In genomic region chr2:51563881-51564280, GRCm38 (mm10) we compare ENCODE assay signal across 17 mouse cellular contexts.
A peak's percentile ranks its signal among the peaks of the same experiment; 100 is the strongest.
DNase-seq lines count a peak whose midpoint lies in the region; ATAC-seq and TF ChIP-seq lines count a peak whose summit lies in the region.
"Had no signal": no experiment of that assay in that cellular context is flagged by ENCODE, and none has a peak within 500 bp of the region (broad histone marks: within the 10 kb centered on the region; RNA-seq: fewer than 3 reads in every experiment).

No protein-coding gene starts in this region.

- H3K4me2 ChIP-seq in hindbrain, embryonic 12.5 days (replicated peaks): no peak overlapping the region
- no peak overlapping the region for H3K4me2 ChIP-seq in hindbrain, embryonic 11.5 days (replicated peaks; ENCODE audit: low read depth, low read length)
- no peak overlapping the region for H3K4me2 ChIP-seq in embryonic facial prominence, embryonic 14.5 days (ENCODE audit: low read depth, low read length)
- H3K4me2 ChIP-seq in liver, postnatal 0 days (ENCODE audit: low read depth, low read length): no peak overlapping the region
- H3K4me2 ChIP-seq: forebrain, embryonic 13.5 days; heart, embryonic 13.5 days; liver, embryonic 15.5 days had no signal

- ATAC-seq in hindbrain, embryonic 12.5 days (ENCODE audit: low FRiP score): no peak
- ATAC-seq in hindbrain, embryonic 11.5 days (ENCODE audit: low FRiP score): no peak
- 0 out of 2 replicates have a peak, but pooled peaks have one; percentile 30 for ATAC-seq in embryonic facial prominence, embryonic 14.5 days (ENCODE audit: low read depth)
- ATAC-seq in liver, postnatal 0 days: no peak
- ATAC-seq: forebrain, embryonic 13.5 days; inflammation-experienced regulatory T-cells, adult 6 months had no signal

- no peaks in the 10 kb centered on the region for H3K9me3 ChIP-seq in hindbrain, embryonic 12.5 days (replicated peaks)
- H3K9me3 ChIP-seq in hindbrain, embryonic 11.5 days (ENCODE audit: control insufficient read depth, low read length): no peaks in the 10 kb centered on the region
- no peaks in the 10 kb centered on the region for H3K9me3 ChIP-seq in embryonic facial prominence, embryonic 10.5 days
- no peaks in the 10 kb centered on the region for H3K9me3 ChIP-seq in embryonic facial prominence, embryonic 14.5 days (ENCODE audit: control insufficient read depth, low read length)
- H3K9me3 ChIP-seq in liver, postnatal 0 days (ENCODE audit: low read length): no peaks in the 10 kb centered on the region
- H3K9me3 ChIP-seq: forebrain, embryonic 13.5 days; heart, embryonic 13.5 days; liver, embryonic 15.5 days had no signal

- no peaks in the 10 kb centered on the region for H3K27me3 ChIP-seq in hindbrain, embryonic 12.5 days
- H3K27me3 ChIP-seq in hindbrain, embryonic 11.5 days (ENCODE audit: control insufficient read depth, insufficient read depth, low read length): no peaks in the 10 kb centered on the region
- no peaks in the 10 kb centered on the region for H3K27me3 ChIP-seq in embryonic facial prominence, embryonic 10.5 days (replicated peaks; ENCODE audit: low read depth, poor library complexity, severe bottlenecking)
- H3K27me3 ChIP-seq in embryonic facial prominence, embryonic 14.5 days (replicated peaks; ENCODE audit: control insufficient read depth, insufficient read depth, low read length): no peaks in the 10 kb centered on the region
- H3K27me3 ChIP-seq in liver, postnatal 0 days (ENCODE audit: insufficient read depth, low read length): no peaks in the 10 kb centered on the region
- H3K27me3 ChIP-seq: forebrain, embryonic 13.5 days; heart, embryonic 13.5 days; liver, embryonic 15.5 days had no signal

- 74% methylated on average over 5 of the region's 5 CpGs for WGBS in hindbrain, embryonic 12.5 days
- 74% methylated on average over 5 of the region's 5 CpGs for WGBS in hindbrain, embryonic 11.5 days
- WGBS in embryonic facial prominence, embryonic 10.5 days: 68% methylated on average over 5 of the region's 5 CpGs
- WGBS in embryonic facial prominence, embryonic 14.5 days: 50% methylated on average over 5 of the region's 5 CpGs
- WGBS in liver, postnatal 0 days (ENCODE audit: insufficient replicate concordance): 71% methylated on average over 5 of the region's 5 CpGs

- TF ChIP-seq EP300 in liver, postnatal 0 days (IDR thresholded peaks at IDR 0.05; ENCODE audit: low read depth): no peak

- H3K4me1 ChIP-seq in hindbrain, embryonic 12.5 days: peaks cover 9% of the 10 kb centered on the region; the same call in 1 of the 2 replicates
- H3K4me1 ChIP-seq in hindbrain, embryonic 11.5 days (replicated peaks; ENCODE audit: control insufficient read depth, insufficient read depth, low read length): no peaks in the 10 kb centered on the region
- peaks cover 29% of the 10 kb centered on the region for H3K4me1 ChIP-seq in embryonic facial prominence, embryonic 10.5 days
- peaks cover 7% of the 10 kb centered on the region; the same call in 1 of the 2 replicates for H3K4me1 ChIP-seq in embryonic facial prominence, embryonic 14.5 days (ENCODE audit: control insufficient read depth, insufficient read depth, low read length)
- no peaks in the 10 kb centered on the region for H3K4me1 ChIP-seq in liver, postnatal 0 days (ENCODE audit: insufficient read depth)
- H3K4me1 ChIP-seq: forebrain, embryonic 13.5 days; liver, embryonic 15.5 days had no signal

- peak overlapping the region; percentile 23; the same call in 1 of the 2 replicates for H3K27ac ChIP-seq in hindbrain, embryonic 12.5 days
- no peak overlapping the region for H3K27ac ChIP-seq in hindbrain, embryonic 11.5 days (ENCODE audit: low read depth, low read length)
- peak overlapping the region; percentile 7 for H3K27ac ChIP-seq in embryonic facial prominence, embryonic 10.5 days (replicated peaks)
- H3K27ac ChIP-seq in embryonic facial prominence, embryonic 14.5 days (replicated peaks; ENCODE audit: low read depth, low read length): peak overlapping the region; percentile 22; the same call in 1 of the 2 replicates
- no peak overlapping the region for H3K27ac ChIP-seq in liver, postnatal 0 days (ENCODE audit: low read depth)
- H3K27ac ChIP-seq: forebrain, embryonic 13.5 days; heart, embryonic 13.5 days; liver, embryonic 15.5 days had no signal

- H3K4me3 ChIP-seq in hindbrain, embryonic 12.5 days: no peak overlapping the region
- no peak overlapping the region for H3K4me3 ChIP-seq in hindbrain, embryonic 11.5 days (ENCODE audit: low read depth, low read length)
- H3K4me3 ChIP-seq in embryonic facial prominence, embryonic 10.5 days: no peak overlapping the region
- H3K4me3 ChIP-seq in embryonic facial prominence, embryonic 14.5 days (ENCODE audit: low read depth, low read length): no peak overlapping the region
- H3K4me3 ChIP-seq in liver, postnatal 0 days (ENCODE audit: low read depth, low read length): no peak overlapping the region
- H3K4me3 ChIP-seq: forebrain, embryonic 13.5 days; heart, embryonic 13.5 days; liver, embryonic 15.5 days had no signal

- no peak for DNase-seq in hindbrain, embryonic 11.5 days (ENCODE audit: low spot score)
- no peak for DNase-seq in embryonic facial prominence, embryonic 10.5 days (ENCODE audit: low spot score)
- DNase-seq in embryonic facial prominence, embryonic 14.5 days (ENCODE audit: low spot score): peak; percentile 51
- DNase-seq in kidney, postnatal 14 days: peak; percentile 52
- DNase-seq in liver, postnatal 0 days: no peak
- no peak for DNase-seq in layer of hippocampus, adult 9-10 months (ENCODE audit: low spot score)
- DNase-seq: adrenal gland, postnatal 25 days; cerebellum, postnatal 14 days; gastrocnemius, postnatal 25 days; layer of hippocampus, adult 9-11 months; right cerebral cortex, postnatal 14 days; thymus, adult 2 months had no signal

- no peak for TF ChIP-seq CTCF in liver, postnatal 0 days (IDR thresholded peaks at IDR 0.05; ENCODE audit: low read depth)

- H3K36me3 ChIP-seq in hindbrain, embryonic 12.5 days: no peaks in the 10 kb centered on the region
- no peaks in the 10 kb centered on the region for H3K36me3 ChIP-seq in hindbrain, embryonic 11.5 days (ENCODE audit: control insufficient read depth, insufficient read depth, low read length)
- no peaks in the 10 kb centered on the region for H3K36me3 ChIP-seq in embryonic facial prominence, embryonic 10.5 days (replicated peaks)
- H3K36me3 ChIP-seq in embryonic facial prominence, embryonic 14.5 days (ENCODE audit: control insufficient read depth, insufficient read depth, low read length): no peaks in the 10 kb centered on the region
- H3K36me3 ChIP-seq in liver, postnatal 0 days (replicated peaks; ENCODE audit: insufficient read depth, low read length): no peaks in the 10 kb centered on the region
- H3K36me3 ChIP-seq: heart, embryonic 13.5 days; liver, embryonic 15.5 days had no signal

- H3K9ac ChIP-seq in hindbrain, embryonic 12.5 days: no peak overlapping the region
- no peak overlapping the region for H3K9ac ChIP-seq in hindbrain, embryonic 11.5 days (ENCODE audit: low read depth, low read length)
- no peak overlapping the region for H3K9ac ChIP-seq in embryonic facial prominence, embryonic 14.5 days (ENCODE audit: low read depth, low read length)
- no peak overlapping the region for H3K9ac ChIP-seq in liver, postnatal 0 days (replicated peaks)
- H3K9ac ChIP-seq: forebrain, embryonic 13.5 days; heart, embryonic 13.5 days; liver, embryonic 15.5 days had no signal

Comparison
In these comparisons a context has a peak if more than half of its experiments do, and no peak if none do; other contexts are left out.
1. H3K27ac ChIP-seq: peak in hindbrain, embryonic 12.5 days (single experiment), embryonic facial prominence, embryonic 10.5 days (single experiment) and embryonic facial prominence, embryonic 14.5 days (single experiment); none in hindbrain, embryonic 11.5 days (single experiment) and liver, postnatal 0 days (single experiment).
2. DNase-seq: peak in embryonic facial prominence, embryonic 14.5 days (single experiment) and kidney, postnatal 14 days (single experiment); none in hindbrain, embryonic 11.5 days (single experiment), embryonic facial prominence, embryonic 10.5 days (single experiment), liver, postnatal 0 days (single experiment) and layer of hippocampus, adult 9-10 months (single experiment).